Mouse (Mus musculus): ENCODE measurements around the gene B3gnt2. TPM values are rescaled to one million over a fixed set of nuclear protein-coding genes. Genes with fewer than 3 reads are reported as not detected.
A peak's percentile ranks its signal among the peaks of the same experiment; 100 is the strongest.

B3gnt2 gene
- polyA plus RNA-seq, 1 experiment from 2014 or later: 3.4 TPM

- no peaks in the 10 kb centered on the region for H3K36me3 ChIP-seq
- H3K27ac ChIP-seq: no peak overlapping the region
- no peaks in the 10 kb centered on the region for H3K4me1 ChIP-seq
- H3K9me3 ChIP-seq (replicated peaks): no peaks in the 10 kb centered on the region
- H3K9ac ChIP-seq: no peak overlapping the region
- H3K27me3 ChIP-seq: no peaks in the 10 kb centered on the region
- H3K4me2 ChIP-seq (replicated peaks): no peak overlapping the region
- no peak overlapping the region for H3K4me3 ChIP-seq
- ATAC-seq (ENCODE audit: low FRiP score): 0 out of 2 replicates have a peak, but pooled peaks have one; percentile 58
- 92% methylated on average over 2 of the region's 2 CpGs for WGBS
These were observed 150.2 kb downstream of the B3gnt2 start for GRCm38 (mm10) chr11:22710596-22710995.

Other genes with a start within 250 kb of the B3gnt2 start
- gene Zrsr1, start 111.0 kb upstream of the B3gnt2 start, polyA plus RNA-seq (2016; fragmentation: Nextera tagmentation; extraction: Ambion mirVana): 5.2 and 7.5 TPM in 2 replicates
- 5.7 TPM in 2 replicates for gene Gm28048, start 121.1 kb upstream of the B3gnt2 start, polyA plus RNA-seq (2016; fragmentation: Nextera tagmentation; extraction: Ambion mirVana)
- gene Commd1, start 121.4 kb upstream of the B3gnt2 start, polyA plus RNA-seq (2016; fragmentation: Nextera tagmentation; extraction: Ambion mirVana): 309 and 314 TPM in 2 replicates
- 326 and 341 TPM in 2 replicates for gene Cct4, start 129.6 kb upstream of the B3gnt2 start, polyA plus RNA-seq (2016; fragmentation: Nextera tagmentation; extraction: Ambion mirVana)
- 7.7 and 8.0 TPM in 2 replicates for gene Fam161a, start 146.6 kb upstream of the B3gnt2 start, polyA plus RNA-seq (2016; fragmentation: Nextera tagmentation; extraction: Ambion mirVana)